Mouse (Mus musculus) hindbrain, embryonic 14.5 days (tissue): ENCODE data around the gene Cdnf. TPM values are rescaled to one million over a fixed set of nuclear protein-coding genes. Genes with fewer than 3 reads are reported as not detected.
A peak's percentile ranks its signal among the peaks of the same experiment; 100 is the strongest.

Experiments used
- ATAC-seq: fragments of 200-750 bp; cut with Nextera tagmentation; 2 replicates; pipeline ENCODE4 v1.8.0; 2017; ENCODE audit warnings: moderate number of reproducible peaks, mild to moderate bottlenecking, moderate TSS enrichment, moderate library complexity; ENCODE audit not compliant: low FRiP score
- DNase-seq: peaks from one replicate; pipeline ENCODE4 v3.0.0-alpha.2; 2015; ENCODE audit warnings: low spot score
- H3K27ac ChIP-seq: fragments of 300-500 bp; sonication (generic); 2 replicates; pipeline ENCODE4 v1.5.1; 2014; ENCODE audit warnings: mild to moderate bottlenecking, moderate library complexity
- H3K27me3 ChIP-seq: fragments of 300-500 bp; sonication (generic); 2 replicates; pipeline ENCODE4 v1.6.1; 2014; ENCODE audit warnings: mild to moderate bottlenecking, low read length, mixed read lengths; ENCODE audit not compliant: control insufficient read depth, insufficient read depth
- H3K36me3 ChIP-seq: fragments of 300-500 bp; sonication (generic); replicated peaks from 2 replicates; pipeline ENCODE4 v1.6.1; 2014; ENCODE audit not compliant: control insufficient read depth, insufficient read depth
- H3K4me1 ChIP-seq: fragments of 300-500 bp; sonication (generic); replicated peaks from 2 replicates; pipeline ENCODE4 v1.6.1; 2014; ENCODE audit warnings: antibody characterized with exemption, low read length, mixed read lengths; ENCODE audit not compliant: control insufficient read depth, insufficient read depth
- H3K4me2 ChIP-seq: fragments of 300-500 bp; sonication (generic); replicated peaks from 2 replicates; pipeline ENCODE4 v1.6.1; 2014; ENCODE audit warnings: mild to moderate bottlenecking, moderate library complexity
- H3K4me3 ChIP-seq: fragments of 300-500 bp; sonication (generic); replicated peaks from 2 replicates; pipeline ENCODE4 v1.5.1; 2014; ENCODE audit warnings: mild to moderate bottlenecking, low read length
- H3K9ac ChIP-seq: fragments of 300-500 bp; sonication (generic); 2 replicates; pipeline ENCODE4 v1.6.1; 2014
- H3K9me3 ChIP-seq: fragments of 300-500 bp; sonication (generic); 2 replicates; pipeline ENCODE4 v1.6.1; 2016; ENCODE audit warnings: low read length; ENCODE audit not compliant: control insufficient read depth
- WGBS: fragments of 180-500 bp; shearing (Covaris S2); extraction: QIAGEN DNeasy Blood & Tissue Kit; methylation state at CpG from one replicate; pipeline ENCODE4 v1.1.7; 2014; 5-methylcytosine and 5-hydroxymethylcytosine counted together
- polyA plus RNA-seq: library from polyadenylated mRNA; unstranded; fragments of >200 nt; fragmentation: Nextera tagmentation; extraction: Ambion mirVana; gene quantifications from 2 replicates; pipeline ENCODE4 v1.2.1, GENCODE M21; 2014

Gene Cdnf
- polyA plus RNA-seq = 0.10 and 0.24 TPM in 2 replicates

GRCm38 (mm10) chr2:3512552-3513454 is at the start of gene Cdnf, which contains the start of the genes Gm45902 and Hspa14:
Gene Cdnf (plus strand): TSS chr2:3513030.
Gene Gm45902 (minus strand): TSS chr2:3512790.
Gene Hspa14 (minus strand): TSS chr2:3512814.
- Histone ChIP-seq H3K4me1 (peaks cover 15% of the 10 kb centered on the region), H3K9ac (peak within 1 kb of the TSS; percentile 90), H3K4me2 (peak within 1 kb of the TSS; percentile 76), H3K36me3 (peaks cover 29% of the 10 kb centered on the region), H3K9me3 (no peaks in the 10 kb centered on the region), H3K4me3 (peak within 1 kb of the TSS; percentile 80), H3K27ac (peak within 1 kb of the TSS; percentile 86), H3K27me3 (no peaks in the 10 kb centered on the region)
- ATAC-seq = peak; percentile 100
- under 1% methylated on average over 60 of the region's 60 CpGs for WGBS
- peak; percentile 96 for DNase-seq

- H3K27me3 ChIP-seq = no peaks in the 10 kb centered on the region
- ATAC-seq (no peak), DNase-seq (no peak)
- H3K9ac ChIP-seq = peak overlapping the region; percentile 79
- H3K27ac ChIP-seq = peak overlapping the region; percentile 87
- 1% methylated on average over 12 of the region's 12 CpGs for WGBS
- H3K36me3 ChIP-seq = 0 out of 2 replicates have a peak, but pooled peaks cover 6% of the 10 kb centered on the region
- peak overlapping the region; percentile 88 for H3K4me3 ChIP-seq
- no peaks in the 10 kb centered on the region for H3K9me3 ChIP-seq
- H3K4me1 ChIP-seq = peaks cover 11% of the 10 kb centered on the region
- peak overlapping the region; percentile 79 for H3K4me2 ChIP-seq
Measured at GRCm38 (mm10) chr2:3473891-3474290, 38.9 kb upstream of the Cdnf start.

GRCm38 (mm10) chr2:3474361-3474805 is 38.4 kb upstream of the Cdnf start:
- under 1% methylated on average over 46 of the region's 46 CpGs for WGBS
- Histone ChIP-seq H3K27ac (peak overlapping the region; percentile 87), H3K36me3 (0 out of 2 replicates have a peak, but pooled peaks cover 6% of the 10 kb centered on the region), H3K27me3 (no peaks in the 10 kb centered on the region), H3K4me3 (peak overlapping the region; percentile 88), H3K4me1 (peaks cover 11% of the 10 kb centered on the region), H3K4me2 (peak overlapping the region; percentile 79), H3K9me3 (no peaks in the 10 kb centered on the region), H3K9ac (peak overlapping the region; percentile 79)
- DNase-seq (peak; percentile 79), ATAC-seq (peak; percentile 74)

- no peaks in the 10 kb centered on the region for H3K27me3 ChIP-seq
- ATAC-seq = peak; percentile 96
- peak; percentile 98 for DNase-seq
- peak within 1 kb of the TSS; percentile 79 for H3K9ac ChIP-seq
- H3K9me3 ChIP-seq = no peaks in the 10 kb centered on the region
- WGBS = under 1% methylated on average over 41 of the region's 42 CpGs
- H3K4me1 ChIP-seq = peaks cover 11% of the 10 kb centered on the region
- H3K4me3 ChIP-seq = peak within 1 kb of the TSS; percentile 88
- peak within 1 kb of the TSS; percentile 87 for H3K27ac ChIP-seq
- 0 out of 2 replicates have a peak, but pooled peaks cover 6% of the 10 kb centered on the region for H3K36me3 ChIP-seq
- H3K4me2 ChIP-seq = peak within 1 kb of the TSS; percentile 79
Measured at GRCm38 (mm10) chr2:3474861-3475283, 38.0 kb upstream of the Cdnf start, which contains the start of gene Suv39h2. Gene Suv39h2 (minus strand): TSS chr2:3475031.

GRCm38 (mm10) chr2:3475746-3476251 is 37.0 kb upstream of the Cdnf start:
- Histone ChIP-seq H3K4me2 (peak overlapping the region; percentile 79), H3K9me3 (no peaks in the 10 kb centered on the region), H3K9ac (no peak overlapping the region), H3K4me3 (no peak overlapping the region; the same call in 1 of the 2 replicates), H3K4me1 (peaks cover 11% of the 10 kb centered on the region), H3K36me3 (no peaks in the 10 kb centered on the region), H3K27ac (no peak overlapping the region), H3K27me3 (no peaks in the 10 kb centered on the region)
- 70% methylated on average over 3 of the region's 3 CpGs for WGBS
- DNase-seq = no peak
- no peak for ATAC-seq

GRCm38 (mm10) chr2:3480239-3480638 is 32.6 kb upstream of the Cdnf start:
- ATAC-seq (no peak), DNase-seq (no peak)
- no peak overlapping the region for H3K9ac ChIP-seq
- no peaks in the 10 kb centered on the region for H3K36me3 ChIP-seq
- no peak overlapping the region for H3K4me3 ChIP-seq
- WGBS = 87% methylated on average over 3 of the region's 3 CpGs
- H3K9me3 ChIP-seq = no peaks in the 10 kb centered on the region
- no peaks in the 10 kb centered on the region for H3K27me3 ChIP-seq
- no peak overlapping the region for H3K4me2 ChIP-seq
- H3K4me1 ChIP-seq = no peaks in the 10 kb centered on the region
- H3K27ac ChIP-seq = no peak overlapping the region

GRCm38 (mm10) chr2:3489816-3490215 is 23.0 kb upstream of the Cdnf start:
- Histone ChIP-seq H3K9me3 (no peaks in the 10 kb centered on the region), H3K4me1 (no peaks in the 10 kb centered on the region), H3K27me3 (no peaks in the 10 kb centered on the region), H3K27ac (no peak overlapping the region), H3K4me3 (no peak overlapping the region), H3K4me2 (no peak overlapping the region), H3K36me3 (peaks cover 53% of the 10 kb centered on the region), H3K9ac (no peak overlapping the region)
- DNase-seq (no peak), ATAC-seq (no peak)
- WGBS = 80% methylated on average over 3 of the region's 3 CpGs

GRCm38 (mm10) chr2:3493833-3494409 is 18.9 kb upstream of the Cdnf start:
- H3K36me3 ChIP-seq = peaks cover 83% of the 10 kb centered on the region
- ATAC-seq = no peak
- H3K4me3 ChIP-seq = no peak overlapping the region
- H3K9ac ChIP-seq = no peak overlapping the region
- no peak for DNase-seq
- 93% methylated on average over 3 of the region's 3 CpGs for WGBS
- H3K27me3 ChIP-seq = no peaks in the 10 kb centered on the region
- H3K4me2 ChIP-seq = no peak overlapping the region
- no peaks in the 10 kb centered on the region for H3K9me3 ChIP-seq
- H3K4me1 ChIP-seq = no peaks in the 10 kb centered on the region
- no peak overlapping the region for H3K27ac ChIP-seq

- H3K36me3 ChIP-seq = peaks cover 67% of the 10 kb centered on the region
- 97% methylated on average over 6 of the region's 6 CpGs for WGBS
- H3K4me2 ChIP-seq = no peak overlapping the region
- H3K27ac ChIP-seq = no peak overlapping the region
- H3K27me3 ChIP-seq = no peaks in the 10 kb centered on the region
- H3K9me3 ChIP-seq = no peaks in the 10 kb centered on the region
- ATAC-seq = no peak
- H3K9ac ChIP-seq = no peak overlapping the region
- H3K4me3 ChIP-seq = no peak overlapping the region
- H3K4me1 ChIP-seq = no peaks in the 10 kb centered on the region
- DNase-seq = no peak
Measured at GRCm38 (mm10) chr2:3499543-3499942, 13.3 kb upstream of the Cdnf start.
